Mouse (Mus musculus): Measurements from ENCODE around the gene Pcyt2.

DNA sequence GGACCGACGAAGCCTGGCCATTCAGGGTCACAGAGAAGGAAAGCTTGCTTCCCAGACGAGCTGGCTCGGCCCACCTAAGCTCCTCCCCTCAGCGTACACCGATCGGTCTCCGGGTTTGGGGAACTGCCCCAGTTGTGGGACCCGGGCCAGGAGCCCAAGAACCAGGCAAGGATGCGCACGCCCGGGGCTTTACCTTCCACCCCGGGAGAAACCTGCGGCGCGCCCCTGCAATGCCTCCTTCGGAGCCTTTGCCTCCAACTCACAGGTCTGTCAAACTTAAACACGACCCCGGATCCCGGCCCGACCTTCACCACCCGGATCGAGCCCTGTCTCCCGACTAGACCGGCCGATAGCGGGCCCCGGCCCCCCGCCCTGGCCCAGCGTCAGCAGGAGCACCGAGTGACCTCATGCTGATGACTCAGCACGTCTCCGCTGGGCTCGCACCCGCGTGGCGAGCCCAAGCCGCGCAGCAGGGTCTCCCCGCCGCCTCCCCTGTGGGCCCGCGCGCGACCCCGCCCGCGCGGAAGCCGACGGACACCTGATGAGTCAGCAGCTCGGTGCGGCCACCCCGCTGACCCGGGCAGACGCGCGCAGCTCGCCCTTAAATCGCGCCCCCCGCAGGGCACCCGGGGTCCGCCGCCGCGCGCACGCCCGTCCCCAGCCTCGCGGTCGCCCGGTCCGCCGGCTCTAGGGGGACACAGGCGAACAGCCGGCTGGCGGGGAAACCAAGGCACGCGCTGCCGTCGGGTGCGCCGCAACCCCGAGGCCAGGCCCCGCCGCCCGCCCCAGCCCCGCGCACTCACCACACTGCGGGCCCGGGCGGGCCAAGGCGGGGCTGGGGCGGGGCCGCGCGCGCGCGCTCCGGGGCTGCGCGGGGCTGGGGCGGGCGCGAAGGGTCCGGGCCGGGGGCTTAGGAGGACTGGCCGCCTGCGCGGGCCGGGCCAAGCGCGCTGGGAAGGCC is 15.1 kb upstream of the Pcyt2 start:
- TF ChIP-seq GATA1 (IDR thresholded peaks at IDR 0.05; ENCODE audit: borderline replicate concordance, low read length) (no peak), FLI1 (IDR thresholded peaks at IDR 0.05; ENCODE audit: low read length) (no peak)
